Mouse (Mus musculus) testis, adult 2 months (tissue): ENCODE data around the gene Car8. TPM values are rescaled to one million over a fixed set of nuclear protein-coding genes. Genes with fewer than 3 reads are reported as not detected.
"Not testable (repeated sequence)": the region's sequence is repeated elsewhere in the genome, so short reads cannot be mapped to it uniquely, and the experiment has no call there.

Source experiments
- H3K27ac ChIP-seq: fragments of 200-500 bp; 2 replicates; pipeline ENCODE4 v1.5.1; 2012; ENCODE audit warnings: low read depth, low read length; ENCODE audit not compliant: control insufficient read depth, insufficient read depth
- H3K27me3 ChIP-seq: fragments of 200-500 bp; 2 replicates; pipeline ENCODE4 v1.6.1; 2012; ENCODE audit warnings: mild to moderate bottlenecking, low read length, moderate library complexity; ENCODE audit not compliant: control insufficient read depth, insufficient read depth
- H3K36me3 ChIP-seq: fragments of 200-500 bp; 2 replicates; pipeline ENCODE4 v1.6.1; 2012; ENCODE audit warnings: mild to moderate bottlenecking, low read length; ENCODE audit not compliant: control insufficient read depth, insufficient read depth
- H3K4me1 ChIP-seq: fragments of 200-500 bp; 2 replicates; pipeline ENCODE4 v1.6.1; 2012; ENCODE audit warnings: low read length; ENCODE audit not compliant: control insufficient read depth, insufficient read depth
- H3K4me3 ChIP-seq: fragments of 200-500 bp; 2 replicates; pipeline ENCODE4 v1.5.1; 2012; ENCODE audit warnings: low read depth, mild to moderate bottlenecking, low read length, moderate library complexity, mixed read lengths; ENCODE audit not compliant: control insufficient read depth
- CTCF ChIP-seq: fragments of 200-500 bp; IDR thresholded peaks from 2 replicates; pipeline ENCODE4 v1.5.1; 2012; ENCODE audit warnings: low read depth, mild to moderate bottlenecking, inconsistent platforms, low read length, moderate library complexity; ENCODE audit not compliant: control insufficient read depth, insufficient read depth, insufficient replicate concordance
- POLR2A ChIP-seq: fragments of 200-500 bp; IDR thresholded peaks from 2 replicates; pipeline ENCODE4 v1.6.1; 2012; ENCODE audit warnings: low read depth, mild to moderate bottlenecking, inconsistent platforms, low read length, moderate library complexity; ENCODE audit not compliant: control insufficient read depth
- polyA plus RNA-seq: library from polyadenylated mRNA; depleted of rRNA; stranded (reverse); fragments of >200 nt; gene quantifications from 2 replicates; pipeline ENCODE4 v1.2.3, GENCODE M21; 2012

Gene Car8
- polyA plus RNA-seq, 1 experiment: 0.05 TPM

DNA sequence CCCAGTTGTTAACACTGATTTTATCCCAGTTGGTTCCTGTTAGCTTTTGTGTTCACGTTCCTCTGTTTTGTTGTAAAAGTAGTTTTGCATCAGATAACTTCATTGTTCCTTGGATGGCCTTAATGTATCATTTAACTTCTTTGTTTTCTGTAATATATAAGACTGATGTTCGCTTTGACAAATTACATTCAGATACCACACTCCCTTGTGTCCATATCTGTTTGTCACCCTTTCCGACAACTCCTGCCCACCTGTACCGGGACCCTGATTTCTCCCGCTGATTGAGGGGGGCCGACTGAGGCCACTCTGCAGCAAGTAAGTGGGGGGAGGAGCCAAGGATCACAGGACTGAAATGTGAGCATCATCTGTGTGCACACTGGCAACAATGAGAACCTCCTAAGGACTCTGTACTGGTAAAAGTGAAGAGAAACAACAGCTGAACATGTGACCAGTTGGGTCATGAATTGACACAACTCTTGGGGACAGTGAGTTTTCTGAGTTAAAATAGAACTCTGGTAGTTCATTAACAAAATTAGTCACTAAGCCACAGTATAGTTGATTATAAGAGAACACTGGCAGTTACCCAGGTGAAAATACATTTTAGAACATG lies 84.1 kb downstream of the Car8 start:
- H3K4me3 ChIP-seq: no peak overlapping the region
- H3K27ac ChIP-seq: no peak overlapping the region
- no peaks in the 10 kb centered on the region for H3K27me3 ChIP-seq
- H3K4me1 ChIP-seq: no peaks in the 10 kb centered on the region
- H3K36me3 ChIP-seq: no peaks in the 10 kb centered on the region
- no peak for TF ChIP-seq POLR2A
- no peak for TF ChIP-seq CTCF

DNA sequence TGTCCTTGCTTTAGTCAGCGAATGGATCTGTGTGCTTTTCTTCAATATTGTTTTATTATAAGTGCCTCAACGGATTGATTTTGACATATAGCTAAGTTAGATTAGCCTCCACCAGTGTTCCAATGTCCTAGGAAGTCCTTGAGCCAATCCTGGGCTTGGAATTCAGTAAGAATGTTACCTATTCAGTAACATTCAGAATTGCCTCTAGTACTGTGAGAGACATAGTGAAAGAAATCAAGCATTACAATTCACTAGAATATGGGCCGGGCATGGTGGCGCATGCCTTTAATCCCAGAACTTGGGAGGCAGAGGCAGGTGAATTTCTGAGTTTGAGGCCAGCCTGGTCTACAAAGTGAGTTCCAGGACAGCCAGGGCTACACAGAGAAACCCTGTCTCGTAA lies 84.9 kb downstream of the Car8 start:
- not testable (repeated sequence) for H3K27me3 ChIP-seq, H3K4me1 ChIP-seq, H3K36me3 ChIP-seq, H3K4me3 ChIP-seq, H3K27ac ChIP-seq

DNA sequence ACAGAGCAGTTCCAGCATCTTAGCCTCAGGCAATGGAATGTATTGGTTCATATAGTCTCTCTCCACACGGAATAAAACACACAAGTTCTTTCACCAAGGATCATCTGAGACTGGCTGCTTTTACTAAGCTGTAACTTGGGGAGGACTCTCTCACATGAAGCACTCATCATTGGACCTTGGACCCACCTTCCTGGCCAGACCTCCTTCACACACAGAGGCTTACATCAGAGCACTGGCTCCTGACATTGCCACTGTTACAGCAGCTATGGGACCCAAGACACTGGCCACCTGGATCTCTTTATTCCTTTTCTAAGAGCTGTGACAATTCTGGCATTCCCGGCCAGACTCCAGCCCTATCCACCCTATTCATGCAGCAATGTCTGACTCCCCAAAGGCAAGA lies 101.4 kb downstream of the Car8 start:
- TF ChIP-seq POLR2A (no peak), CTCF (no peak)
- H3K36me3 ChIP-seq: no peaks in the 10 kb centered on the region
- no peak overlapping the region for H3K4me3 ChIP-seq
- no peak overlapping the region for H3K27ac ChIP-seq
- no peaks in the 10 kb centered on the region for H3K27me3 ChIP-seq
- no peaks in the 10 kb centered on the region for H3K4me1 ChIP-seq

DNA sequence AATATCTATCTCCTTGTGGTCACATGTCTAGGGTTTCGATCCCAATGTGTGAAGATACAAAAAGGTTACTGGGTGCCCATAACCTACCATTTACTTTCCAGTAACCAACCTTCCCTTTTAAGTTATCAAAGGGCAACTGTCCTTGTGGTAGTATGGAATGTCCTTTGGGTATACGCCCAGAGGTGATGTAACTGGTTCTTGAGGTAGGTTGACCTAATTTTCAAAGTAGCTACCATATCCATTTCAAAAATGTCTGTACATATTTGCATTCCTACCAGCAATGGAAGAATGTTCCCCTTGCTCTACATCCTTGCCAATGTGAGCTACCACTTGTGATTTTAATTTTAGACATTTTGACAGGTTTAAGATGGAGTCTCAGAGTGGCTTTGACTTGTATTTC lies 106.8 kb downstream of the Car8 start:
- TF ChIP-seq POLR2A (no peak), CTCF (no peak)

DNA sequence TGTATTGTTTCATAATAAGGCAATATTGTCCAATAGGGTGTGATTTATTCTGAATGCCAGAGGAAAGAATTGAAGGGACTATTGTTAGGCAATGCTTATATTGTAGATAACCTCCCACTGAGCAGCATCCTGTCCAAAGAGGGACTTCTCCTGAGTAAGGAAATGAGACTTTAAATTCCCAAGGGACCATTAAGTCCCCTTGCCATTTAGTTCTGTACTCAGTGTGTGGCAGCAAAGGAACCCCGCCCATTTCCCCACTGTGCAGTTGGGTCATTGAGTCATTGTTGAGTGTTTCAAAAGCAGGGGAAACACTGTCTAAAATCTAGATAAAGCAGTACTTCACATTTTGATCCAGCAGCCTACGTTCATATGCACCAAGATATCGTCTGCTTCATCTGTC lies 125.3 kb downstream of the Car8 start:
- no peak for TF ChIP-seq POLR2A
- TF ChIP-seq CTCF: no peak
- H3K4me1 ChIP-seq: peaks cover 3% of the 10 kb centered on the region; the same call in 1 of the 2 replicates

More for the DNA sequence above, 106.8 kb downstream of the Car8 start:
- H3K36me3 ChIP-seq: no peaks in the 10 kb centered on the region
- no peak overlapping the region for H3K27ac ChIP-seq
- no peaks in the 10 kb centered on the region for H3K27me3 ChIP-seq
- no peaks in the 10 kb centered on the region for H3K4me1 ChIP-seq
- H3K4me3 ChIP-seq: no peak overlapping the region

DNA sequence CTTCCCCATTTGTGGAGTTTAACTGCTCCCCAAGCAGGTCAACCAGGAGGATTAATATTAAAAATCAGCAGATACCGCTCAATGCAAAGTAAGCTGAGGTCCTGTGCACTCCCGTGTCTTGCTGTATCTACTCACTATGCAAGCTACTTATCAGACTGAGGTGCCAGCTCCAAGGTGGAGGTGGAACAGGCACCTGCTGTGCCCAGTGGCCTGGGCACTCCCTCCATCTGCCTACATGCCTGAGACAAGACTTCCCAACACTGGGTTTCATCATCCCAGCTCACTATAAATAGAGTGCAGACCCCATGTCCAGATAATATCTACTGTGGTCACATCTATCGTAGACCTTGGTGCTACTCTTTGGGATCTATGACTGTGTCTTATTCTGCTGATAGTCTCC lies 127.0 kb downstream of the Car8 start:
- no peaks in the 10 kb centered on the region for H3K27me3 ChIP-seq
- no peak overlapping the region for H3K27ac ChIP-seq
- H3K4me1 ChIP-seq: peaks cover 3% of the 10 kb centered on the region; the same call in 1 of the 2 replicates
- TF ChIP-seq POLR2A: no peak
- no peak for TF ChIP-seq CTCF
- H3K4me3 ChIP-seq: no peak overlapping the region
- H3K36me3 ChIP-seq: no peaks in the 10 kb centered on the region

More for the DNA sequence above, 125.3 kb downstream of the Car8 start:
- Histone ChIP-seq H3K27ac (no peak overlapping the region), H3K27me3 (no peaks in the 10 kb centered on the region), H3K4me3 (no peak overlapping the region), H3K36me3 (no peaks in the 10 kb centered on the region)

DNA sequence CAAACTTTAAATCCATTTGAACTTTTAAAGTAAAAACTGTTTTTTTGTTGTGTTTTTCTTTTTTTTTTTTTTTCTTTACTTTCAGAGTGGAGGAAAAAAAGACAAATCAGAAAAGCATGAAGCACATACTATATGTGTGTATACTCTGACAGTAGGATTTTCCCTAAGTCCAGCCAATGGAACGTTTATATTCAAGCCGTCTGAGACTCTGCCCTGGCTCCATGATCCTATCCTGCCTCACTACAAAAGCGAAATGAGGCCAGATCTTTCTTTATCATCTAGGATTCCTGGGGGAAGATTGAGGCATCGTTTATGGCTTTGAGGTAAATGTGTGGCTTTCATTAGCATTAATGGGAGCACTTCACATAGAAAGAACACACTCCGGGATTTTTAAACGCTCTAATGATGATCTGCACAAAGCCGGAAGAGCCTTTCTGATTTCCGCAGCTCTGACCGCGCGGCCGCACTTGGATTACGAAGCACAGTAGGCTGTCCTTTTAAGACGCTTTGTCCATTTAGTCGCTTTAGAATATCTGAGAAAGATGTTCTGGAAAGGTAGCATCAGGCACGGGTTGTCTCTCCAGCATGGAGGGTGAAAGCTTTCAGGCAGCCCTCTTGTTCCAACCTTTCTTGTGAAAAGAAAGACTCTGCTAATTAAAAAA lies 128.8 kb downstream of the Car8 start:
- no peak overlapping the region for H3K27ac ChIP-seq
- H3K4me1 ChIP-seq: peaks cover 3% of the 10 kb centered on the region; the same call in 1 of the 2 replicates
- H3K4me3 ChIP-seq: no peak overlapping the region
- no peaks in the 10 kb centered on the region for H3K36me3 ChIP-seq
- TF ChIP-seq POLR2A: no peak
- TF ChIP-seq CTCF: no peak
- H3K27me3 ChIP-seq: no peaks in the 10 kb centered on the region
